Mouse (Mus musculus) liver, adult 2 months (tissue): ENCODE results near the gene Micall1.

Source experiments
- CTCF ChIP-seq: fragments of 200-500 bp; IDR thresholded peaks from 2 replicates; pipeline ENCODE4 v1.5.1; 2011; ENCODE audit warnings: low read depth, low read length, control low read depth
- POLR2A ChIP-seq: fragments of 200-500 bp; IDR thresholded peaks from 2 replicates; pipeline ENCODE4 v1.6.1; 2011; ENCODE audit warnings: low read length, control low read depth; ENCODE audit not compliant: insufficient read depth; ENCODE audit errors: extremely low read depth

DNA sequence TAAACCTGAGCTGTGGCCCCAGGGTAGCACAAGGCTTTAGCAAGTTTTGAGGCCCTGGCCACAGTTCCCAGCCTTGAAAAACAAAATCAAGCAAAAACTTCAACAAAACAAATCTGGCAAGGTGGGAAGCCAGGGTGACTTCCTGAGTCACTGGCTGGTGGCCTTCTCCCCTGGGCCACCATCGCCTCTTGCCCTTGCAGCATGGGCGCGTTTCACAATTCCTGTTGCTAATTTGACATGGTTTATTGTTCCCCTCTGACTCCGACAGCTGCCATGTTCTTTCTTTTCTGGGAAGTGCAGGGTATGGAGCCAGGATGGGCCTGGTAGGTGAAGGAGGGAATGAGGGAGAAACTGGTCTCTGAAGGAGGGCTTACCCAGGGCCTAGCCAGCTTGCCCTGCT, 13.4 kb downstream of the Micall1 start:
- no peak for TF ChIP-seq POLR2A
- no peak for TF ChIP-seq CTCF
